In genomic region chr14:56569041-56569440, GRCm38 (mm10) we compare ENCODE assay signal across 18 mouse cellular contexts.
"Had no signal": no experiment of that assay in that cellular context is flagged by ENCODE, and none has a peak within 500 bp of the region (broad histone marks: within the 10 kb centered on the region; RNA-seq: fewer than 3 reads in every experiment).

No protein-coding gene starts in this region.

- H3K27me3 ChIP-seq: liver, embryonic 13.5 days; liver, embryonic 15.5 days; lung, embryonic 15.5 days; megakaryocyte, embryonic 14.5 days; midbrain, embryonic 15.5 days; neural tube, embryonic 12.5 days; stomach, embryonic 15.5 days had no signal

- H3K4me1 ChIP-seq: stomach, embryonic 15.5 days had no signal

- H3K36me3 ChIP-seq: liver, embryonic 13.5 days; midbrain, embryonic 13.5 days; midbrain, embryonic 15.5 days; stomach, embryonic 15.5 days had no signal

- H3K27ac ChIP-seq: liver, embryonic 13.5 days; liver, embryonic 15.5 days; lung, embryonic 15.5 days; midbrain, embryonic 13.5 days; midbrain, embryonic 15.5 days; neural tube, embryonic 12.5 days; stomach, embryonic 15.5 days; stomach, postnatal 0 days had no signal

- DNase-seq: liver, embryonic 13.5 days; liver, postnatal 0 days; lung, adult 2 months; lung, postnatal 10 days; lung, postnatal 4 days; right cerebral cortex, postnatal 14 days; right cerebral cortex, postnatal 4 days; spleen, adult 18-20 months; thymus, postnatal 14 days; thymus, postnatal 4 days had no signal

- H3K4me3 ChIP-seq: liver, embryonic 13.5 days; liver, embryonic 15.5 days; lung, embryonic 15.5 days; megakaryocyte, embryonic 14.5 days; midbrain, embryonic 13.5 days; midbrain, embryonic 15.5 days; neural tube, embryonic 12.5 days; stomach, embryonic 15.5 days had no signal
